Mouse (Mus musculus): Measurements from ENCODE around the gene Vnn3. TPM values are rescaled to one million over a fixed set of nuclear protein-coding genes. Genes with fewer than 3 reads are reported as not detected.

Vnn3 gene
- polyA plus RNA-seq, 1 experiment from 2014 or later, result 0.31 TPM

GRCm38 (mm10) chr10:23816241-23816640 is 35.0 kb upstream of the Vnn3 start:
- H3K4me3 ChIP-seq (replicated peaks; ENCODE audit: low read length), result no peak overlapping the region
- no peaks in the 10 kb centered on the region for H3K9me3 ChIP-seq (replicated peaks; ENCODE audit: control insufficient read depth, low read length)
- ATAC-seq (ENCODE audit: insufficient read depth, low FRiP score), result no peak
- H3K4me1 ChIP-seq (ENCODE audit: control insufficient read depth, insufficient read depth, low read length), result no peaks in the 10 kb centered on the region
- WGBS, result 89% methylated on average over 7 of the region's 7 CpGs
- no peak overlapping the region for H3K4me2 ChIP-seq (ENCODE audit: low read depth, low read length)
- peaks cover 8% of the 10 kb centered on the region; the same call in 1 of the 2 replicates for H3K36me3 ChIP-seq (ENCODE audit: control insufficient read depth, insufficient read depth, low read length)
- no peak overlapping the region for H3K27ac ChIP-seq (ENCODE audit: low read length)
- H3K27me3 ChIP-seq (ENCODE audit: control insufficient read depth, insufficient read depth, low read length), result no peaks in the 10 kb centered on the region
- no peak overlapping the region for H3K9ac ChIP-seq (ENCODE audit: low read length)

GRCm38 (mm10) chr10:23826516-23826915 is 24.7 kb upstream of the Vnn3 start:
- Histone ChIP-seq H3K9me3 (replicated peaks; ENCODE audit: control insufficient read depth, low read length) (no peaks in the 10 kb centered on the region), H3K4me3 (replicated peaks; ENCODE audit: low read length) (no peak overlapping the region), H3K4me2 (ENCODE audit: low read depth, low read length) (no peak overlapping the region), H3K27ac (ENCODE audit: low read length) (no peak overlapping the region), H3K9ac (ENCODE audit: low read length) (no peak overlapping the region), H3K27me3 (ENCODE audit: control insufficient read depth, insufficient read depth, low read length) (no peaks in the 10 kb centered on the region), H3K4me1 (ENCODE audit: control insufficient read depth, insufficient read depth, low read length) (no peaks in the 10 kb centered on the region), H3K36me3 (ENCODE audit: control insufficient read depth, insufficient read depth, low read length) (peaks cover 13% of the 10 kb centered on the region; the same call in 1 of the 2 replicates)
- ATAC-seq (ENCODE audit: insufficient read depth, low FRiP score), result no peak
- 79% methylated on average over 7 of the region's 7 CpGs for WGBS

GRCm38 (mm10) chr10:23836003-23836964 is 15.0 kb upstream of the Vnn3 start:
- Histone ChIP-seq H3K4me2 (ENCODE audit: low read depth, low read length) (no peak overlapping the region), H3K9ac (ENCODE audit: low read length) (no peak overlapping the region), H3K9me3 (replicated peaks; ENCODE audit: control insufficient read depth, low read length) (no peaks in the 10 kb centered on the region), H3K4me1 (ENCODE audit: control insufficient read depth, insufficient read depth, low read length) (no peaks in the 10 kb centered on the region), H3K27me3 (ENCODE audit: control insufficient read depth, insufficient read depth, low read length) (no peaks in the 10 kb centered on the region), H3K36me3 (ENCODE audit: control insufficient read depth, insufficient read depth, low read length) (no peaks in the 10 kb centered on the region), H3K27ac (ENCODE audit: low read length) (no peak overlapping the region), H3K4me3 (replicated peaks; ENCODE audit: low read length) (no peak overlapping the region)
- ATAC-seq (ENCODE audit: insufficient read depth, low FRiP score), result no peak
- WGBS, result 56% methylated on average over 9 of the region's 9 CpGs

GRCm38 (mm10) chr10:23837115-23837514 is 14.1 kb upstream of the Vnn3 start:
- ATAC-seq (ENCODE audit: insufficient read depth, low FRiP score), result no peak
- H3K4me3 ChIP-seq (replicated peaks; ENCODE audit: low read length), result no peak overlapping the region
- WGBS, result 78% methylated on average over 3 of the region's 3 CpGs
- no peak overlapping the region for H3K9ac ChIP-seq (ENCODE audit: low read length)
- no peak overlapping the region for H3K27ac ChIP-seq (ENCODE audit: low read length)
- no peaks in the 10 kb centered on the region for H3K27me3 ChIP-seq (ENCODE audit: control insufficient read depth, insufficient read depth, low read length)
- H3K36me3 ChIP-seq (ENCODE audit: control insufficient read depth, insufficient read depth, low read length), result no peaks in the 10 kb centered on the region
- no peak overlapping the region for H3K4me2 ChIP-seq (ENCODE audit: low read depth, low read length)
- no peaks in the 10 kb centered on the region for H3K9me3 ChIP-seq (replicated peaks; ENCODE audit: control insufficient read depth, low read length)
- no peaks in the 10 kb centered on the region for H3K4me1 ChIP-seq (ENCODE audit: control insufficient read depth, insufficient read depth, low read length)

GRCm38 (mm10) chr10:23838910-23839309 is 12.4 kb upstream of the Vnn3 start:
- no peak for ATAC-seq (ENCODE audit: insufficient read depth, low FRiP score)
- WGBS, result 92% methylated on average over 3 of the region's 3 CpGs

GRCm38 (mm10) chr10:23839368-23839767 is 11.9 kb upstream of the Vnn3 start:
- no peaks in the 10 kb centered on the region for H3K36me3 ChIP-seq (ENCODE audit: control insufficient read depth, insufficient read depth, low read length)
- ATAC-seq (ENCODE audit: insufficient read depth, low FRiP score), result no peak

More at GRCm38 (mm10) chr10:23838910-23839309, 12.4 kb upstream of the Vnn3 start:
- Histone ChIP-seq H3K4me2 (ENCODE audit: low read depth, low read length) (no peak overlapping the region), H3K9me3 (replicated peaks; ENCODE audit: control insufficient read depth, low read length) (no peaks in the 10 kb centered on the region), H3K4me1 (ENCODE audit: control insufficient read depth, insufficient read depth, low read length) (no peaks in the 10 kb centered on the region), H3K27me3 (ENCODE audit: control insufficient read depth, insufficient read depth, low read length) (no peaks in the 10 kb centered on the region), H3K4me3 (replicated peaks; ENCODE audit: low read length) (no peak overlapping the region), H3K9ac (ENCODE audit: low read length) (no peak overlapping the region), H3K27ac (ENCODE audit: low read length) (no peak overlapping the region), H3K36me3 (ENCODE audit: control insufficient read depth, insufficient read depth, low read length) (no peaks in the 10 kb centered on the region)

GRCm38 (mm10) chr10:23840496-23840895 is 10.8 kb upstream of the Vnn3 start:
- no peak overlapping the region for H3K9ac ChIP-seq (ENCODE audit: low read length)
- no peaks in the 10 kb centered on the region for H3K36me3 ChIP-seq (ENCODE audit: control insufficient read depth, insufficient read depth, low read length)
- H3K27ac ChIP-seq (ENCODE audit: low read length), result no peak overlapping the region
- H3K4me1 ChIP-seq (ENCODE audit: control insufficient read depth, insufficient read depth, low read length), result no peaks in the 10 kb centered on the region
- no peak overlapping the region for H3K4me2 ChIP-seq (ENCODE audit: low read depth, low read length)
- H3K27me3 ChIP-seq (ENCODE audit: control insufficient read depth, insufficient read depth, low read length), result no peaks in the 10 kb centered on the region
- ATAC-seq (ENCODE audit: insufficient read depth, low FRiP score), result no peak
- no peaks in the 10 kb centered on the region for H3K9me3 ChIP-seq (replicated peaks; ENCODE audit: control insufficient read depth, low read length)
- 76% methylated on average over 4 of the region's 4 CpGs for WGBS
- no peak overlapping the region for H3K4me3 ChIP-seq (replicated peaks; ENCODE audit: low read length)

More at GRCm38 (mm10) chr10:23839368-23839767, 11.9 kb upstream of the Vnn3 start:
- 38% methylated on average over 9 of the region's 9 CpGs for WGBS
- H3K27ac ChIP-seq (ENCODE audit: low read length), result no peak overlapping the region
- no peaks in the 10 kb centered on the region for H3K9me3 ChIP-seq (replicated peaks; ENCODE audit: control insufficient read depth, low read length)
- no peak overlapping the region for H3K9ac ChIP-seq (ENCODE audit: low read length)
- no peaks in the 10 kb centered on the region for H3K4me1 ChIP-seq (ENCODE audit: control insufficient read depth, insufficient read depth, low read length)
- H3K27me3 ChIP-seq (ENCODE audit: control insufficient read depth, insufficient read depth, low read length), result no peaks in the 10 kb centered on the region
- no peak overlapping the region for H3K4me2 ChIP-seq (ENCODE audit: low read depth, low read length)
- no peak overlapping the region for H3K4me3 ChIP-seq (replicated peaks; ENCODE audit: low read length)

- WGBS, result 83% methylated on average over 2 of the region's 2 CpGs
- ATAC-seq (ENCODE audit: insufficient read depth, low FRiP score), result no peak
- Histone ChIP-seq H3K4me1 (ENCODE audit: control insufficient read depth, insufficient read depth, low read length) (no peaks in the 10 kb centered on the region), H3K4me3 (replicated peaks; ENCODE audit: low read length) (no peak overlapping the region), H3K36me3 (ENCODE audit: control insufficient read depth, insufficient read depth, low read length) (no peaks in the 10 kb centered on the region), H3K27me3 (ENCODE audit: control insufficient read depth, insufficient read depth, low read length) (no peaks in the 10 kb centered on the region), H3K4me2 (ENCODE audit: low read depth, low read length) (no peak overlapping the region), H3K9ac (ENCODE audit: low read length) (no peak overlapping the region), H3K9me3 (replicated peaks; ENCODE audit: control insufficient read depth, low read length) (no peaks in the 10 kb centered on the region), H3K27ac (ENCODE audit: low read length) (no peak overlapping the region)
Measured at GRCm38 (mm10) chr10:23852096-23852495, 834 bp downstream of the Vnn3 start.

All from stomach, embryonic 16.5 days (tissue).